Mouse (Mus musculus): ENCODE data around the gene Ptpn14.
"Not testable (repeated sequence)": the region's sequence is repeated elsewhere in the genome, so short reads cannot be mapped to it uniquely, and the experiment has no call there.

Gene Ptpn14

GRCm38 (mm10) chr1:189727884-189728783, at the start of gene Ptpn14:
Gene Ptpn14 (plus strand): TSS chr1:189728268.
- DNase-seq (ENCODE audit: inconsistent age in 2 of 2, low spot score in 1 of 2), result peak; percentile 91 to 95

- no peak for DNase-seq (ENCODE audit: inconsistent age in 2 of 2, low spot score in 1 of 2)
These were observed 48.5 kb upstream of the Ptpn14 start for GRCm38 (mm10) chr1:189679555-189679954.

GRCm38 (mm10) chr1:189684786-189685415, 43.2 kb upstream of the Ptpn14 start:
- no peak for DNase-seq (ENCODE audit: inconsistent age in 2 of 2, low spot score in 1 of 2)

- DNase-seq (ENCODE audit: inconsistent age in 2 of 2, low spot score in 1 of 2), result no peak
These were observed 42.0 kb upstream of the Ptpn14 start for GRCm38 (mm10) chr1:189686025-189686424.

GRCm38 (mm10) chr1:189687654-189688387, 40.2 kb upstream of the Ptpn14 start, which contains the start of gene Cenpf:
Gene Cenpf (minus strand): TSS chr1:189688086.
- peak; percentile 98 to 99 for DNase-seq (ENCODE audit: inconsistent age in 2 of 2, low spot score in 1 of 2)

GRCm38 (mm10) chr1:189688388-189688750, 39.7 kb upstream of the Ptpn14 start:
- no peak for DNase-seq (ENCODE audit: inconsistent age in 2 of 2, low spot score in 1 of 2)

GRCm38 (mm10) chr1:189689050-189689833, 38.8 kb upstream of the Ptpn14 start:
- no peak for DNase-seq (ENCODE audit: inconsistent age in 2 of 2, low spot score in 1 of 2)

GRCm38 (mm10) chr1:189692442-189692841, 35.6 kb upstream of the Ptpn14 start:
- not testable (repeated sequence) for DNase-seq (ENCODE audit: inconsistent age in 2 of 2, low spot score in 1 of 2)

- DNase-seq (ENCODE audit: inconsistent age in 2 of 2, low spot score in 1 of 2), result no peak
These were observed 33.7 kb upstream of the Ptpn14 start for GRCm38 (mm10) chr1:189694391-189694790.

GRCm38 (mm10) chr1:189695321-189695720, 32.7 kb upstream of the Ptpn14 start:
- no peak for DNase-seq (ENCODE audit: inconsistent age in 2 of 2, low spot score in 1 of 2)

GRCm38 (mm10) chr1:189698416-189698815, 29.7 kb upstream of the Ptpn14 start:
- no peak for DNase-seq (ENCODE audit: inconsistent age in 2 of 2, low spot score in 1 of 2)

- DNase-seq (ENCODE audit: inconsistent age in 2 of 2, low spot score in 1 of 2), result no peak
These were observed 27.9 kb upstream of the Ptpn14 start for GRCm38 (mm10) chr1:189700186-189700585.

- peak; percentile 68 to 85 for DNase-seq (ENCODE audit: inconsistent age in 2 of 2, low spot score in 1 of 2)
These were observed 27.1 kb upstream of the Ptpn14 start for GRCm38 (mm10) chr1:189700990-189701389.

- no peak for DNase-seq (ENCODE audit: inconsistent age in 2 of 2, low spot score in 1 of 2)
These were observed 24.9 kb upstream of the Ptpn14 start for GRCm38 (mm10) chr1:189703156-189703555.

GRCm38 (mm10) chr1:189703591-189703990, 24.5 kb upstream of the Ptpn14 start:
- DNase-seq (ENCODE audit: inconsistent age in 2 of 2, low spot score in 1 of 2), result no peak

GRCm38 (mm10) chr1:189706040-189706645, 21.9 kb upstream of the Ptpn14 start:
- DNase-seq (ENCODE audit: inconsistent age in 2 of 2, low spot score in 1 of 2), result no peak

GRCm38 (mm10) chr1:189707014-189707413, 21.1 kb upstream of the Ptpn14 start:
- no peak for DNase-seq (ENCODE audit: inconsistent age in 2 of 2, low spot score in 1 of 2)

- DNase-seq (ENCODE audit: inconsistent age in 2 of 2, low spot score in 1 of 2), result no peak
These were observed 20.6 kb upstream of the Ptpn14 start for GRCm38 (mm10) chr1:189707419-189707818.

- DNase-seq (ENCODE audit: inconsistent age in 2 of 2, low spot score in 1 of 2), result no peak
These were observed 19.1 kb upstream of the Ptpn14 start for GRCm38 (mm10) chr1:189709001-189709400.

Data from adrenal gland, adult (tissue).